Mouse (Mus musculus): ENCODE measurements at regions not wholly inside any gene's neighbourhood (a gene's known extent, or its start where the extent isn't known, plus 50 kb on each side); places are given as distances from the start of the nearest gene placed in this dataset.

DNA sequence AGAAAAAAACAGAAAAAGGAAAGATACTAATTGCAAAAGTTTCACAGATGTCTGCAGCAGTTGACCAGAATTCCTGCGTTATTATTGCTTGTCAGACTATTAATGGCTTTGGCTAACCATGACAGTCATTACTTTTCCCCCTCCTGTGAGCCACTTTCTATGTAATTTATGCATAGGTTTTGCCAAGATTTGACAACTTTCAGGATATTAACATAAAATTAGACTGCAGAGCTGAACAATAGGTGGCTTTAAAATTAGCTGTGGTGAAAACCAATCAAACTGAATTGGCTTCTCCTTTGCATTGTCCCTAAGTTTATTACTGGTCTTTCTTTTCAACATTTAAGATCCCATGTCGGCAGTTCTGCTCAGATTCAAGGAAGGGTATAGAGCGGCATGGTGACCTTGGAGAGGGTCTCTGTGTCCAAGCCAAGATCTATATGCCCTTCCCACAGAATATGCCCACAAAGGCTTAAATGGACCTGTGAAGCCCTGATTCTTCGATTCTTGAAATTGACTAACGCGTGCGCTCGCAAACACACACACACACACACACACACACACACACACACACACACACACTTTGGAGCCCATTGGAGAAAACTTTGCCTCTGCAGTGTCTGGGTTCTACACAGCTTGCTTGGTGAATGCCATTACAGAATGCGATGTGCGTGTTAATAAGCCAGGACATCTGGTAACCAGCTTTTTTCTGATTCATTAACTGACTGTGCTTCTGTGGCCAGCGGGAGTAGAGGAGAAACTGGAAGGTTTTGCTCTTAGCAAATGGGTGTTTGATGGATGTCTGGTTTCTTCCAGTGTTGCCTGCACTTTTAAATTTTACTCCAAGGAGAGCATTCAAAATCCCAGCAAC is 69.8 kb upstream of the Itga4 start:
- TF ChIP-seq POLR2A (IDR thresholded peaks at IDR 0.05; ENCODE audit: low read depth, low read length) (no peak), CTCF (IDR thresholded peaks at IDR 0.05; ENCODE audit: extremely low read depth, insufficient read length, insufficient replicate concordance, low read depth, low read length) (no peak)
- H3K27me3 ChIP-seq (ENCODE audit: control insufficient read depth, insufficient read depth, low read length) = no peaks in the 10 kb centered on the region
- WGBS = 89% methylated on average over 11 of the region's 11 CpGs
- no peak overlapping the region for H3K27ac ChIP-seq (ENCODE audit: insufficient read depth, low read depth, low read length)
- no peaks in the 10 kb centered on the region for H3K36me3 ChIP-seq (ENCODE audit: control insufficient read depth, insufficient read depth, low read length)
- H3K4me1 ChIP-seq (ENCODE audit: control insufficient read depth, insufficient read depth, insufficient read length, low read length) = no peaks in the 10 kb centered on the region
- H3K4me3 ChIP-seq (ENCODE audit: low read depth, low read length) = no peak overlapping the region

DNA sequence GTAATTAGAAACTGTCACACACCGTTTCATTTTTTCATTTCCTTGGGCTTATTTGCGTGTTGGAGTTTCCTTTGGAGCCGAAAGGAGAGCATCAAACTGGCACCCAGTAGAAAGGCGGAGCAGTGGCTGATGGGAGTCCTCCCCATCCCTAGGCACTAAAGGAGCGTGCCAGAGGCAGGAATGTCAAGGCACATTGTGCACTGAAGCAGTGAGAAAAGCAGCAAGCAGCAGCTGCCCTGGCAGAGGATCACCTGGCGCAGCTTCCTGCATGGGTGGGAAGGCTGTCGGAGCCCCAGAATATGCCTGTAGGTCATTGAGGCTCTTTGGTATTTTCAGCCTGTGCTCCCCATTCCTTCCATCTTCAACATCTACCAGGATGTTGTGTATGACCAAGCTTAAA is 68.3 kb upstream of the Itga4 start:
- H3K4me3 ChIP-seq (ENCODE audit: low read depth, low read length) = no peak overlapping the region
- H3K27me3 ChIP-seq (ENCODE audit: control insufficient read depth, insufficient read depth, low read length) = no peaks in the 10 kb centered on the region
- WGBS = 87% methylated on average over 7 of the region's 7 CpGs
- H3K4me1 ChIP-seq (ENCODE audit: control insufficient read depth, insufficient read depth, insufficient read length, low read length) = no peaks in the 10 kb centered on the region
- TF ChIP-seq CTCF (IDR thresholded peaks at IDR 0.05; ENCODE audit: extremely low read depth, insufficient read length, insufficient replicate concordance, low read depth, low read length) (no peak), POLR2A (IDR thresholded peaks at IDR 0.05; ENCODE audit: low read depth, low read length) (no peak)
- no peaks in the 10 kb centered on the region for H3K36me3 ChIP-seq (ENCODE audit: control insufficient read depth, insufficient read depth, low read length)
- no peak overlapping the region for H3K27ac ChIP-seq (ENCODE audit: insufficient read depth, low read depth, low read length)

- TF ChIP-seq CTCF (IDR thresholded peaks at IDR 0.05; ENCODE audit: extremely low read depth, insufficient read length, insufficient replicate concordance, low read depth, low read length) = no peak
- no peak for TF ChIP-seq POLR2A (IDR thresholded peaks at IDR 0.05; ENCODE audit: low read depth, low read length)
- 85% methylated on average over 6 of the region's 6 CpGs for WGBS
Measured at GRCm38 (mm10) chr2:79188511-79189193, 66.6 kb upstream of the Itga4 start.

GRCm38 (mm10) chr2:79193851-79194250 is 61.4 kb upstream of the Itga4 start:
- WGBS = 51% methylated on average over 1 of the region's 1 CpGs
- H3K4me3 ChIP-seq (ENCODE audit: low read depth, low read length) = no peak overlapping the region
- H3K4me1 ChIP-seq (ENCODE audit: control insufficient read depth, insufficient read depth, insufficient read length, low read length) = no peaks in the 10 kb centered on the region
- H3K36me3 ChIP-seq (ENCODE audit: control insufficient read depth, insufficient read depth, low read length) = no peaks in the 10 kb centered on the region
- TF ChIP-seq CTCF (IDR thresholded peaks at IDR 0.05; ENCODE audit: extremely low read depth, insufficient read length, insufficient replicate concordance, low read depth, low read length) = no peak
- TF ChIP-seq POLR2A (IDR thresholded peaks at IDR 0.05; ENCODE audit: low read depth, low read length) = no peak
- H3K27ac ChIP-seq (ENCODE audit: insufficient read depth, low read depth, low read length) = no peak overlapping the region
- H3K27me3 ChIP-seq (ENCODE audit: control insufficient read depth, insufficient read depth, low read length) = no peaks in the 10 kb centered on the region

More at GRCm38 (mm10) chr2:79188511-79189193, 66.6 kb upstream of the Itga4 start:
- H3K4me3 ChIP-seq (ENCODE audit: low read depth, low read length) = no peak overlapping the region
- no peaks in the 10 kb centered on the region for H3K4me1 ChIP-seq (ENCODE audit: control insufficient read depth, insufficient read depth, insufficient read length, low read length)
- H3K36me3 ChIP-seq (ENCODE audit: control insufficient read depth, insufficient read depth, low read length) = no peaks in the 10 kb centered on the region
- no peaks in the 10 kb centered on the region for H3K27me3 ChIP-seq (ENCODE audit: control insufficient read depth, insufficient read depth, low read length)
- no peak overlapping the region for H3K27ac ChIP-seq (ENCODE audit: insufficient read depth, low read depth, low read length)

DNA sequence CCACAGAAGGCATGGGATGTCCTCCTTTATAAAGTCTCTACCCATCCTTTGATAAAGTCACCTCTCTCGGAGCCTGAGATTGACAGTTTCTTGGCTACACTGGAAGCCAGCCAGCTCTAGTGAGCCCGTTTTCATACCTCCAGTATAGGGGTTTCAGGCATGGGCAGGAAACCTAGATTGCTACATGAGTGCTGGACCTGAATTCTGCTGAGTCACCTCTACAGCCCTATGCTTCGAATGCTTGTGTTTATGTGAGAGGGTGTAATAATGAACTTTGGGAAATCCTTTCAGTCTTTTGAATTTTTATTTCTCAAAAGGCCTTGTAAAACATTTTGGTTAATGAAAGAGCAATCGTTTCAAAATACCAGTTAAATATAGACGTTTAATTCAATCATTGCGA is 53.5 kb upstream of the Itga4 start:
- TF ChIP-seq CTCF (IDR thresholded peaks at IDR 0.05; ENCODE audit: extremely low read depth, insufficient read length, insufficient replicate concordance, low read depth, low read length) (no peak), POLR2A (IDR thresholded peaks at IDR 0.05; ENCODE audit: low read depth, low read length) (no peak)
- H3K27me3 ChIP-seq (ENCODE audit: control insufficient read depth, insufficient read depth, low read length) = no peaks in the 10 kb centered on the region
- no peak overlapping the region for H3K4me3 ChIP-seq (ENCODE audit: low read depth, low read length)
- H3K27ac ChIP-seq (ENCODE audit: insufficient read depth, low read depth, low read length) = no peak overlapping the region
- 69% methylated on average over 6 of the region's 6 CpGs for WGBS
- no peaks in the 10 kb centered on the region for H3K36me3 ChIP-seq (ENCODE audit: control insufficient read depth, insufficient read depth, low read length)
- H3K4me1 ChIP-seq (ENCODE audit: control insufficient read depth, insufficient read depth, insufficient read length, low read length) = no peaks in the 10 kb centered on the region

All from small intestine, adult 2 months (tissue).